Mouse (Mus musculus) limb, embryonic 14.5 days (tissue): ENCODE results near the gene Gltpd2. TPM values are rescaled to one million over a fixed set of nuclear protein-coding genes. Genes with fewer than 3 reads are reported as not detected.
A peak's percentile ranks its signal among the peaks of the same experiment; 100 is the strongest.

Experiments used
- ATAC-seq: fragments of 200-750 bp; cut with Nextera tagmentation; 2 replicates; pipeline ENCODE4 v1.8.0; 2017; ENCODE audit warnings: low read depth, moderate number of reproducible peaks, moderate TSS enrichment; ENCODE audit not compliant: low FRiP score
- DNase-seq: peaks from one replicate; pipeline ENCODE4 v3.0.0-alpha.2; 2015; ENCODE audit warnings: low spot score
- H3K27ac ChIP-seq: fragments of 300-500 bp; sonication (generic); replicated peaks from 2 replicates; pipeline ENCODE4 v1.5.1; 2014; ENCODE audit warnings: low read depth, mild to moderate bottlenecking, low read length, moderate library complexity, mixed read lengths
- H3K27me3 ChIP-seq: fragments of 300-500 bp; sonication (generic); 2 replicates; pipeline ENCODE4 v1.6.1; 2014; ENCODE audit warnings: low read length, mixed read lengths; ENCODE audit not compliant: control insufficient read depth, insufficient read depth
- H3K36me3 ChIP-seq: fragments of 300-500 bp; sonication (generic); 2 replicates; pipeline ENCODE4 v1.6.1; 2014; ENCODE audit warnings: mild to moderate bottlenecking, low read length, moderate library complexity, mixed read lengths; ENCODE audit not compliant: control insufficient read depth, insufficient read depth
- H3K4me1 ChIP-seq: fragments of 300-500 bp; sonication (generic); 2 replicates; pipeline ENCODE4 v1.6.1; 2014; ENCODE audit warnings: antibody characterized with exemption, low read length, mixed read lengths; ENCODE audit not compliant: control insufficient read depth, insufficient read depth
- H3K4me2 ChIP-seq: fragments of 300-500 bp; sonication (generic); replicated peaks from 2 replicates; pipeline ENCODE4 v1.6.1; 2014; ENCODE audit warnings: low read depth, mild to moderate bottlenecking, low read length, moderate library complexity; ENCODE audit not compliant: severe bottlenecking
- H3K4me3 ChIP-seq: fragments of 300-500 bp; sonication (generic); replicated peaks from 2 replicates; pipeline ENCODE4 v1.5.1; 2014; ENCODE audit warnings: low read length
- H3K9ac ChIP-seq: fragments of 300-500 bp; sonication (generic); 2 replicates; pipeline ENCODE4 v1.6.1; 2014; ENCODE audit warnings: mild to moderate bottlenecking, low read depth, low read length, moderate library complexity; ENCODE audit not compliant: severe bottlenecking
- H3K9me3 ChIP-seq: fragments of 300-500 bp; sonication (generic); 2 replicates; pipeline ENCODE4 v1.6.1; 2016; ENCODE audit warnings: low read length; ENCODE audit not compliant: control insufficient read depth
- POLR2A ChIP-seq: fragments of 200-500 bp; IDR thresholded peaks from 2 replicates; pipeline ENCODE4 v1.8.0; 2012; ENCODE audit warnings: inconsistent platforms, mild to moderate bottlenecking, moderate library complexity, borderline replicate concordance; ENCODE audit not compliant: insufficient read depth, insufficient read length; ENCODE audit errors: extremely low read depth
- WGBS: fragments of 180-500 bp; shearing (Covaris S2); extraction: QIAGEN DNeasy Blood & Tissue Kit; methylation state at CpG from one replicate; pipeline ENCODE4 v1.1.7; 2014; 5-methylcytosine and 5-hydroxymethylcytosine counted together
- polyA plus RNA-seq, 2 experiments: library from polyadenylated mRNA; depleted of rRNA in 1 of 2; stranded (reverse) in 1 of 2; unstranded in 1 of 2; fragments of >200 nt; fragmentation: Nextera tagmentation in 1 of 2; extraction: Ambion mirVana in 1 of 2; gene quantifications; 2 replicates each; pipeline versions ENCODE4 v1.2.1 to v1.2.3; 2012 to 2014

Gene Gltpd2
- polyA plus RNA-seq, 2 experiments: 0.24 to 0.73 TPM

DNA sequence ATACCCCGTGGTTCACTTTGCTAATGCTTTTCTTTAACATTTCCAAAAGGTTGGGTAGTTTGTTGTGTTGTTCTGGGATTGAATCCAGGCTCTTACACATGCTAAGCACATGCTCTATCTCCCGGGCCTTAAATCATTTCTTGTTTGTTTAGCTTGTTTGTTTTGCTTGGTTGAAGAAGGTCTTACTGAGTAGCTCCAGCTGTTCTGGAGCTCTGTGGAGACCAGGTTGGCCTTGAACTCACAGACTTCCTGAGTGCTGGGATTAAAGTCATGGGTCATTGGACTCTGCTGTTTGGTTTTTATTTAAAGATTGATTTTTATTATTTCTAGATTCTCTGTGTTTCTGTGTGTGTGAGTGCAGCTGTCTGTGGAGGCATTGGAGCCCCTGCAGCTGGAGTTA is 33.5 kb upstream of the Gltpd2 start:
- Histone ChIP-seq H3K27me3 (no peaks in the 10 kb centered on the region), H3K9me3 (no peaks in the 10 kb centered on the region), H3K9ac (no peak overlapping the region), H3K4me3 (no peak overlapping the region), H3K27ac (no peak overlapping the region), H3K36me3 (no peaks in the 10 kb centered on the region), H3K4me1 (no peaks in the 10 kb centered on the region), H3K4me2 (no peak overlapping the region)
- WGBS: 57% methylated on average over 2 of the region's 2 CpGs
- ATAC-seq (no peak), DNase-seq (no peak)
- no peak for TF ChIP-seq POLR2A

- Histone ChIP-seq H3K4me2 (no peak overlapping the region), H3K4me1 (no peaks in the 10 kb centered on the region), H3K9ac (no peak overlapping the region), H3K27ac (no peak overlapping the region), H3K4me3 (no peak overlapping the region), H3K27me3 (no peaks in the 10 kb centered on the region), H3K36me3 (no peaks in the 10 kb centered on the region), H3K9me3 (no peaks in the 10 kb centered on the region)
- TF ChIP-seq POLR2A: no peak
- no peak for ATAC-seq
- peak; percentile 55 for DNase-seq
- WGBS: 38% methylated on average over 4 of the region's 4 CpGs
Observed at GRCm38 (mm10) chr11:70487816-70488215, 31.2 kb upstream of the Gltpd2 start.

- no peak overlapping the region for H3K4me2 ChIP-seq
- ATAC-seq (no peak), DNase-seq (no peak)
- no peaks in the 10 kb centered on the region for H3K4me1 ChIP-seq
- no peak overlapping the region for H3K9ac ChIP-seq
- no peak overlapping the region for H3K4me3 ChIP-seq
- H3K27me3 ChIP-seq: no peaks in the 10 kb centered on the region
- 84% methylated on average over 3 of the region's 3 CpGs for WGBS
- no peak for TF ChIP-seq POLR2A
- H3K36me3 ChIP-seq: no peaks in the 10 kb centered on the region
- no peaks in the 10 kb centered on the region for H3K9me3 ChIP-seq
- H3K27ac ChIP-seq: no peak overlapping the region
Observed at GRCm38 (mm10) chr11:70489138-70489537, 29.9 kb upstream of the Gltpd2 start.

- Histone ChIP-seq H3K27me3 (no peaks in the 10 kb centered on the region), H3K4me1 (no peaks in the 10 kb centered on the region), H3K36me3 (no peaks in the 10 kb centered on the region), H3K4me3 (no peak overlapping the region), H3K9me3 (no peaks in the 10 kb centered on the region), H3K4me2 (no peak overlapping the region), H3K27ac (no peak overlapping the region), H3K9ac (no peak overlapping the region)
- 86% methylated on average over 6 of the region's 6 CpGs for WGBS
- no peak for ATAC-seq
- no peak for TF ChIP-seq POLR2A
- no peak for DNase-seq
Observed at GRCm38 (mm10) chr11:70489684-70490083, 29.3 kb upstream of the Gltpd2 start.

GRCm38 (mm10) chr11:70499566-70500475 is 19.2 kb upstream of the Gltpd2 start:
- DNase-seq: no peak
- no peak for TF ChIP-seq POLR2A
- H3K4me3 ChIP-seq: no peak overlapping the region
- H3K27ac ChIP-seq: no peak overlapping the region
- no peaks in the 10 kb centered on the region for H3K27me3 ChIP-seq
- no peak overlapping the region for H3K9ac ChIP-seq
- no peaks in the 10 kb centered on the region for H3K4me1 ChIP-seq
- no peaks in the 10 kb centered on the region for H3K9me3 ChIP-seq
- H3K36me3 ChIP-seq: no peaks in the 10 kb centered on the region
- ATAC-seq: no peak
- 73% methylated on average over 14 of the region's 14 CpGs for WGBS
- no peak overlapping the region for H3K4me2 ChIP-seq
